Mouse (Mus musculus) naive thymus-derived CD4-positive, alpha-beta T cell, adult 5 months (primary cell): ENCODE results near the gene Sp100. TPM values are rescaled to one million over a fixed set of nuclear protein-coding genes. Genes with fewer than 3 reads are reported as not detected.

ENCODE experiments used
- polyA plus RNA-seq: library from polyadenylated mRNA; unstranded; fragments of 100-300 nt; shearing (Covaris generic); gene quantifications from one replicate; pipeline ENCODE4 v1.2.1, GENCODE M21; 2017

The Sp100 gene
- polyA plus RNA-seq: 698 TPM

DNA sequence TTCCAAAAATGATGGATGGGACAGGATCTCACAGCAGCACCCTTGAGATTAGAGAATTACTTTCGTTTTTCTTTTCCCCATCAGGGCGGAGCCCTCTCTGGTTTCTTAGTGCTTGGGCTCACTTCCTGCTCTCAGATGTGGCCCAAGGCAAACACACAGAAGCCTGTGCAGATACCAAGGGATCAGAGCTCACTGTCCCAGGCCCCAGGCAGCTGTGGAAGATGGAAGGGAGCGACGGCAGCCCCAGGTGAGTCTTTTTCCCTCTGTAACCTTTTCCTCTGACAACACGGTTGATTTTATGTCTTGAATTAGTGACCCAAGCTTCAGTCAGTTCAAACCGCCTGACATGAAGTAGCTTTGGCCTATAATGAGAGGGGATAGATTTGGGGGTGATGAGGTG lies at the start of gene Sp100:
Gene Sp100 (plus strand): TSS at position 108 of the 400 bp plus-strand sequence.

DNA sequence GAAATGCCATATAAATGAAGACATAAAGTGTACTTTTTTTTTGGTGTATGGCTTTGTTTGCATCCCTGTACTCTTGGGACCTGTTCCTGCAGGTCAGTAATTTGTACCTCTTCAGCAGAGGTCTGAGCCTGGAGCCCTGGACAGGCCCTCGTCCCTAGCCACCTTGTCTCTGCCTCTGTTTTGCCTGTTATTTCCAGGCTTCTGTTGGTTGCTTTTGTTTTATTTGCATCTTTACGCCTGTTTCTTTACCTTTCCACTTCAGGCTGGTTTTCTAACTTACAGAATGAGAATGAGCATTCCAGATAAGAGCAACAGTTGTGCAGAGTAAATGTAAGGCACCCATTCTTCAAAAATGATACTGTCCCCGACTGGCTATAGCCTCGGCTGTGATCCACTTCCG lies 49.7 kb upstream of the Sp100 start, which contains the start of gene Sp140:
Gene Sp140 (plus strand): TSS at position 301 of the 400 bp plus-strand sequence.

Other genes with a start within 250 kb of the Sp100 start
- gene G530012D18Rik, start 74.3 kb upstream of the Sp100 start, polyA plus RNA-seq: not detected
- 193 TPM for gene Sp110, start 51.2 kb upstream of the Sp100 start, polyA plus RNA-seq
- 27.1 TPM for gene Sp140, start 49.6 kb upstream of the Sp100 start, polyA plus RNA-seq
- gene A630001G21Rik, start 128.7 kb downstream of the Sp100 start, polyA plus RNA-seq: 16.9 TPM
- gene Cab39, start 143.5 kb downstream of the Sp100 start, polyA plus RNA-seq: 176 TPM
- gene Itm2c, start 244.3 kb downstream of the Sp100 start, polyA plus RNA-seq: 156 TPM